Mouse (Mus musculus): ENCODE data around the gene Slc2a9. TPM values are rescaled to one million over a fixed set of nuclear protein-coding genes. Genes with fewer than 3 reads are reported as not detected.

Slc2a9 gene
- polyA plus RNA-seq, 1 experiment = 9.7 TPM

GRCm38 (mm10) chr5:38446316-38446975 lies 56.5 kb downstream of the Slc2a9 start:
- Histone ChIP-seq H3K4me3 (ENCODE audit: insufficient read depth, low read depth, low read length) (no peak overlapping the region), H3K27ac (ENCODE audit: insufficient read depth, low read depth, low read length) (no peak overlapping the region), H3K4me1 (ENCODE audit: control insufficient read depth, insufficient read depth, low read length) (no peaks in the 10 kb centered on the region), H3K36me3 (ENCODE audit: control insufficient read depth, insufficient read depth, low read length) (no peaks in the 10 kb centered on the region), H3K27me3 (replicated peaks; ENCODE audit: control insufficient read depth, insufficient read depth, low read length) (no peaks in the 10 kb centered on the region)
- 60% methylated on average over 14 of the region's 14 CpGs for WGBS
- no peak for TF ChIP-seq POLR2A (IDR thresholded peaks at IDR 0.05; ENCODE audit: low read depth, low read length)
- TF ChIP-seq CTCF (conservative IDR thresholded peaks at IDR 0.05; ENCODE audit: insufficient read depth, insufficient read length, low read depth, low read length) = no peak
- DNase-seq = peak; percentile 12

GRCm38 (mm10) chr5:38441088-38441839 lies 61.7 kb downstream of the Slc2a9 start:
- TF ChIP-seq CTCF (conservative IDR thresholded peaks at IDR 0.05; ENCODE audit: insufficient read depth, insufficient read length, low read depth, low read length) = no peak
- TF ChIP-seq POLR2A (IDR thresholded peaks at IDR 0.05; ENCODE audit: low read depth, low read length) = no peak
- H3K4me3 ChIP-seq (ENCODE audit: insufficient read depth, low read depth, low read length) = no peak overlapping the region
- H3K4me1 ChIP-seq (ENCODE audit: control insufficient read depth, insufficient read depth, low read length) = no peaks in the 10 kb centered on the region
- WGBS = 75% methylated on average over 10 of the region's 10 CpGs
- 0 out of 2 replicates have a peak, but pooled peaks cover 2% of the 10 kb centered on the region for H3K36me3 ChIP-seq (ENCODE audit: control insufficient read depth, insufficient read depth, low read length)
- H3K27me3 ChIP-seq (replicated peaks; ENCODE audit: control insufficient read depth, insufficient read depth, low read length) = no peaks in the 10 kb centered on the region
- no peak overlapping the region for H3K27ac ChIP-seq (ENCODE audit: insufficient read depth, low read depth, low read length)
- DNase-seq = no peak

- H3K4me3 ChIP-seq (ENCODE audit: insufficient read depth, low read depth, low read length) = no peak overlapping the region
- H3K4me1 ChIP-seq (ENCODE audit: control insufficient read depth, insufficient read depth, low read length) = no peaks in the 10 kb centered on the region
- DNase-seq = no peak
- no peak for TF ChIP-seq POLR2A (IDR thresholded peaks at IDR 0.05; ENCODE audit: low read depth, low read length)
- TF ChIP-seq CTCF (conservative IDR thresholded peaks at IDR 0.05; ENCODE audit: insufficient read depth, insufficient read length, low read depth, low read length) = no peak
- H3K27ac ChIP-seq (ENCODE audit: insufficient read depth, low read depth, low read length) = no peak overlapping the region
- H3K27me3 ChIP-seq (replicated peaks; ENCODE audit: control insufficient read depth, insufficient read depth, low read length) = no peaks in the 10 kb centered on the region
- WGBS = 78% methylated on average over 9 of the region's 9 CpGs
- H3K36me3 ChIP-seq (ENCODE audit: control insufficient read depth, insufficient read depth, low read length) = 0 out of 2 replicates have a peak, but pooled peaks cover 2% of the 10 kb centered on the region
Measured at GRCm38 (mm10) chr5:38440252-38441005, 62.5 kb downstream of the Slc2a9 start.

GRCm38 (mm10) chr5:38436681-38437080 lies 66.3 kb downstream of the Slc2a9 start:
- DNase-seq = no peak
- 95% methylated on average over 11 of the region's 11 CpGs for WGBS
- 0 out of 2 replicates have a peak, but pooled peaks cover 2% of the 10 kb centered on the region for H3K36me3 ChIP-seq (ENCODE audit: control insufficient read depth, insufficient read depth, low read length)
- TF ChIP-seq POLR2A (IDR thresholded peaks at IDR 0.05; ENCODE audit: low read depth, low read length) = no peak
- 0 out of 2 replicates have a peak, but pooled peaks have one; percentile 26 for TF ChIP-seq CTCF (conservative IDR thresholded peaks at IDR 0.05; ENCODE audit: insufficient read depth, insufficient read length, low read depth, low read length)
- no peak overlapping the region for H3K27ac ChIP-seq (ENCODE audit: insufficient read depth, low read depth, low read length)
- H3K4me1 ChIP-seq (ENCODE audit: control insufficient read depth, insufficient read depth, low read length) = no peaks in the 10 kb centered on the region
- no peaks in the 10 kb centered on the region for H3K27me3 ChIP-seq (replicated peaks; ENCODE audit: control insufficient read depth, insufficient read depth, low read length)
- H3K4me3 ChIP-seq (ENCODE audit: insufficient read depth, low read depth, low read length) = no peak overlapping the region

- no peaks in the 10 kb centered on the region for H3K27me3 ChIP-seq (replicated peaks; ENCODE audit: control insufficient read depth, insufficient read depth, low read length)
- 0 out of 2 replicates have a peak, but pooled peaks cover 2% of the 10 kb centered on the region for H3K36me3 ChIP-seq (ENCODE audit: control insufficient read depth, insufficient read depth, low read length)
- 76% methylated on average over 3 of the region's 3 CpGs for WGBS
- no peaks in the 10 kb centered on the region for H3K4me1 ChIP-seq (ENCODE audit: control insufficient read depth, insufficient read depth, low read length)
- no peak overlapping the region for H3K4me3 ChIP-seq (ENCODE audit: insufficient read depth, low read depth, low read length)
- no peak for TF ChIP-seq POLR2A (IDR thresholded peaks at IDR 0.05; ENCODE audit: low read depth, low read length)
- no peak for TF ChIP-seq CTCF (conservative IDR thresholded peaks at IDR 0.05; ENCODE audit: insufficient read depth, insufficient read length, low read depth, low read length)
- H3K27ac ChIP-seq (ENCODE audit: insufficient read depth, low read depth, low read length) = no peak overlapping the region
- DNase-seq = no peak
Measured at GRCm38 (mm10) chr5:38434875-38435274, 68.1 kb downstream of the Slc2a9 start.

- Histone ChIP-seq H3K4me3 (ENCODE audit: insufficient read depth, low read depth, low read length) (no peak overlapping the region), H3K27ac (ENCODE audit: insufficient read depth, low read depth, low read length) (no peak overlapping the region), H3K4me1 (ENCODE audit: control insufficient read depth, insufficient read depth, low read length) (no peaks in the 10 kb centered on the region), H3K27me3 (replicated peaks; ENCODE audit: control insufficient read depth, insufficient read depth, low read length) (no peaks in the 10 kb centered on the region), H3K36me3 (ENCODE audit: control insufficient read depth, insufficient read depth, low read length) (no peaks in the 10 kb centered on the region)
- DNase-seq = no peak
- 86% methylated on average over 7 of the region's 7 CpGs for whole genome bisulfite sequencing
- TF ChIP-seq CTCF (conservative IDR thresholded peaks at IDR 0.05; ENCODE audit: insufficient read depth, insufficient read length, low read depth, low read length) (no peak), POLR2A (IDR thresholded peaks at IDR 0.05; ENCODE audit: low read depth, low read length) (no peak)
Measured at GRCm38 (mm10) chr5:38431201-38431600, 71.7 kb downstream of the Slc2a9 start.

Data from kidney, adult 2 months (tissue).